Mouse (Mus musculus): ENCODE data around the gene Olfr493.

Olfr493 gene

GRCm38 (mm10) chr7:108346879-108347278 is at the start of gene Olfr493:
TSS of gene Olfr493 (minus strand) at chr7:108346979.
- no peak for DNase-seq

- no peak for DNase-seq
Measured at GRCm38 (mm10) chr7:108392867-108393266, 46.1 kb upstream of the Olfr493 start, which contains the start of gene Olfr495. TSS of gene Olfr495 (plus strand) at chr7:108393167.

- no peak for DNase-seq
Measured at GRCm38 (mm10) chr7:108365035-108365434, 18.3 kb upstream of the Olfr493 start, which contains the start of gene Olfr494. TSS of gene Olfr494 (plus strand) at chr7:108365335.

GRCm38 (mm10) chr7:108323574-108323973 is 23.2 kb downstream of the Olfr493 start, which contains the start of gene Olfr492:
TSS of gene Olfr492 (minus strand) at chr7:108323674.
- DNase-seq = no peak

- no peak for DNase-seq
Measured at GRCm38 (mm10) chr7:108313151-108313550, 33.6 kb downstream of the Olfr493 start, which contains the start of gene Olfr491. TSS of gene Olfr491 (plus strand) at chr7:108313451.
